Mouse (Mus musculus) kidney, postnatal 4 days (tissue): ENCODE data around the gene Ak6.
A peak's percentile ranks its signal among the peaks of the same experiment; 100 is the strongest.

Experiments used
- DNase-seq, 2 experiments: peaks; one replicate each; pipeline ENCODE4 v3.0.0; 2021; ENCODE audit warnings: mixed read lengths in 2 of 2

Ak6 gene

GRCm38 (mm10) chr13:100650550-100651438 is at the start of gene Ak6, which contains the start of gene Rad17:
Gene Ak6, plus strand, starts transcription at chr13:100650979.
Gene Rad17, minus strand, starts transcription at chr13:100651051.
- peak; percentile 97 to 98 for DNase-seq

DNA sequence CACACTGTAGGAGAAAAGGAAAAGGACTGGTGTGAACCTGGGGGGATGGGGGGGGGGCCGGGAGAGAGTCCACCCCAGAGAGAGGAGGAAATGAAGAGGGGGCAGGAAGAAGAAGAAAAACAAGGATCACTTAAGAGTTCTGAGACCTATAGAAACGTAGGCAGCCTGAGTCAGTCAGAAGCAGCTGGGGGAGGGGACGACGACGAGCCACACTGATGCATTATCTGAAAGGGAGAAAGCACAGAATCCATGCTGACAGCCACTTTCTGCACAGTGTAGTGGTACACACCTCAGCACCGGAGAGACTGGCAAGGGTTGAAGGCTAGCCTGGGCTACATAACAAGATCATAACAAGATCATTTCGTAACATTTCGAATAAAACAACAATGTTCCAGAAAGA is 49.7 kb upstream of the Ak6 start:
- no peak for DNase-seq

DNA sequence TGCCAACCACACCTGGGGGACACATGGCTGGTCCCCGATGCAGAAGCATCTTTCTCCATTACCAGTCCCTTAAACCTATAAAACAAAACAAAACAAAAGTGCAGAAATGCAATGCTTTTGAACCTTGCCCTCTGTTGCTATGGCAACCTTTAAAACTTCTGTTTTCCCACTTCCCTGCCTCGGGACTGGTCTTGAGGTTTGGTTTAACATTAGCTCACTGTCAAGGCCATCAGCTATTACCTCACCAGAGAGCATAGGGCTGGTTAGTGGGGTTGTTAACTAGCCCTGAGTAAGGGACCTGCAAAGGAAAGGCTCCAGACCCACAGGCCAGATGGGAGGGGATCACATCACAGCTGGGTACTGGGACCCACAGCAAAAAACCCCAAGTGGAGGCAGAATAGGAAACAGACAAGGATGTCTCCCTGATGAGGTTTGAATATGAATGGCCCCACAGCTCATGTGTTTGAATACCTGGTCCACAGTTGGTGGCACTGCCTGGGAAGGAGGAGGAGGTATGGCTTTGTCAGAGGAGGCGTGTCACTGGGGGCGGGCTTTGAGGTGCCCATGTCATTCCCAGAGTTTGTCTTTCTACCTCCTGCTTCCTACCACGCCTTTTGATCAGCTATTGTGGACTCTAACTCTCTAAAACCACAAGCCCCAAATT is 48.4 kb upstream of the Ak6 start:
- peak in 1 of 2 experiments; percentile 40 for DNase-seq

DNA sequence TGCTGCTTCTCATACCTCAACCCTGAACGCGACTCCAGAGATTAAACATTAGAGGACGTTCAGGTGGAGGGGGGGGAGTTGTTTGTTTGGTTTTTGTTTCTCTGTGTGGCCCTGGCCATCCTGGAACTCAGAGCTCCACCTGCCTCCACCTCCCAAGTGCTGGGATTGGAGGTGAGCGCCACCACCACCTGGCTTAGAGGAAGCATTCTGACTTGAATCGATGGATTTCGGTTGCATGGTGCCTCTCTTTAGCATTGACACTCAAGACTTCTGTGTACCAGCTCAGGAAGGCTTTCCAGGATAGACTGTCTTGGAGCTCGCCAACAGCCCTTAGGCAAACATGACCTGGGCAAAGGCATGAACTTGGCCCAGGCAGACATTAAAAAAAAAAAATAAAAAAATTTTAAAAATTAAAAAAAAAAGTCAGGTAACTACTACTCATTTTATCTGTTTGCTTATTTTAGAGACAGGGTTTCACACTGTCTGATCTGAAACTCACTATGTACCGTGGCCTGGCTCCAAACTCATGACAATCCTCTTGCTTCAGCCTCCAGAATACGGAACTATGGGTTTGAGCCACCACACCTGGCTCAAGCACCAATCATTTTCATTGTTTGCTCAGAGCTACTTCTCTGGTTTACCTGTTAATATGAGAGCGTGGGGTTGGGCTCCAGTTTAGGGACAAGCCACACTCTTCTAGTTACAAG is 47.6 kb upstream of the Ak6 start:
- DNase-seq, result no peak

- DNase-seq, result no peak
Observed at GRCm38 (mm10) chr13:100603738-100604095, 47.1 kb upstream of the Ak6 start.

DNA sequence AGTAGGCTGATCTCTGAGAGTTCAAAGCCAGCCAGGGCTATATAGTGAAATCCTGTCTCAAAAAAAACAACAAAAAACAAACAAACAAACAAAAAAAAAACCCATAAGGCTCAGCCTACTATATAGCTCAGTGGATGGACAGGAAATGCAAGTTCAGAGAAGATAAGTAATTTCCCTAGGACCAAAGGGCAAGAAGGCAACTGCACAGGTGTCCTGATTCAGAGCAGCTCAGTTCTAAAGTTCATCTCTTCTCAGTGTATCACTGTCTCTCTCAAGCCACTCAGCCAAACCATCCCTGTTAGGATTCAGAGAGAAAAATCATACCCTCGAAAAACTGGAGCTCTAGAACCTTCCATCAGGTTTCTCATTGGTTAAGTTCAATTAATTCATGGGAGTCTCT is 44.9 kb upstream of the Ak6 start:
- DNase-seq, result no peak

GRCm38 (mm10) chr13:100607756-100608155 is 43.0 kb upstream of the Ak6 start:
- DNase-seq, result peak in 1 of 2 experiments; percentile 23

GRCm38 (mm10) chr13:100611266-100611665 is 39.5 kb upstream of the Ak6 start:
- DNase-seq, result no peak

- no peak for DNase-seq
Observed at GRCm38 (mm10) chr13:100612251-100612650, 38.5 kb upstream of the Ak6 start.

GRCm38 (mm10) chr13:100612903-100613302 is 37.9 kb upstream of the Ak6 start:
- peak in 1 of 2 experiments; percentile 21 for DNase-seq

- DNase-seq, result peak; percentile 72 to 84
Observed at GRCm38 (mm10) chr13:100616181-100617087, 34.3 kb upstream of the Ak6 start, which contains the start of gene Marveld2. Gene Marveld2, minus strand, starts transcription at chr13:100616971.

- no peak for DNase-seq
Observed at GRCm38 (mm10) chr13:100617583-100617982, 33.2 kb upstream of the Ak6 start.

DNA sequence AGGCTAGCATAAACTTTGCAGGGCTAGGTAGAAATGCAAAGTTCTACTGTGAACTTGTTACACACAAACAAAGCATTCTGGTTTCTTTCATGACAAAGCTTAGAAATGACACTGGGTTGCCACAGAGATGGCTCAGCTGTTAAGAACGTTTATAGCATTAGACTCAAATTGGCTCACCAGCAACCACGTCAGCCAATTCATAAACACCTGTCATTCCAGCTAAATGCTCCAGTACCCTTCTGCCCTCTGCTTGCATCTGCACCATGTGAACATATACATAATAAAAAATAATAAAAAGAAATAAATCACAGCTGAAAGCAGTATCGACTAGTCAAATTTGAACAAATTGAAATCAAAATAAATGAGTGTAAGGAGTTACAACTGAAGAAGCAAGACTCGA is 28.5 kb upstream of the Ak6 start:
- DNase-seq, result no peak

DNA sequence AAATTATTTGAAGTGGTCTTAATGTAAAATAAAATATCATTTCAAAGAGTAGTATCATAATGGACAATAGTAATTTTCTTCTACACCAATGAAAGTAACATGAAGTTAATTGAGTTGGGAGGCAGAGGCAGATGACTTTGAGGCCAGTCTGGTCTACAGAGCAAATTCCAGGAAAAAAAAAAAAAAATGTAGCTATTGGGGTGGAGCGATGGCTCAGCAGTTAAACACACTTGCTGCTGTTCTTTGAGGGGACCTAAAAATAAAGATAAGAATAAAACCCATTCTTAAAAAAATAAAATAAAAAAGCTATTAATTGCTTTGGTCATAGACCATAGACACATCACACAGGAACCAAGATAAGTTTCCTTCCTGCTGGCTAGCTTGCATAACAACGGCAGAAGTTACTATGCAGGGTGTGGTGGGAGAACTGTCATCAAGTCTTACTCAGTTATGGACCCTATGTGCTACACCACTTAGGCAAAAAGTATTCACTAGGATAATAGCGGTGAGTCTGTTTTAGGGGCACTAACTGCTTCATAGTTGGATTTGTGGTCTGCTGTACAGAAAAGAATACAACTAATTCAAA is 16.6 kb upstream of the Ak6 start:
- no peak for DNase-seq

- DNase-seq, result no peak
Observed at GRCm38 (mm10) chr13:100642471-100643209, 8.1 kb upstream of the Ak6 start.

GRCm38 (mm10) chr13:100648223-100648622 is 2.6 kb upstream of the Ak6 start:
- DNase-seq, result no peak

DNA sequence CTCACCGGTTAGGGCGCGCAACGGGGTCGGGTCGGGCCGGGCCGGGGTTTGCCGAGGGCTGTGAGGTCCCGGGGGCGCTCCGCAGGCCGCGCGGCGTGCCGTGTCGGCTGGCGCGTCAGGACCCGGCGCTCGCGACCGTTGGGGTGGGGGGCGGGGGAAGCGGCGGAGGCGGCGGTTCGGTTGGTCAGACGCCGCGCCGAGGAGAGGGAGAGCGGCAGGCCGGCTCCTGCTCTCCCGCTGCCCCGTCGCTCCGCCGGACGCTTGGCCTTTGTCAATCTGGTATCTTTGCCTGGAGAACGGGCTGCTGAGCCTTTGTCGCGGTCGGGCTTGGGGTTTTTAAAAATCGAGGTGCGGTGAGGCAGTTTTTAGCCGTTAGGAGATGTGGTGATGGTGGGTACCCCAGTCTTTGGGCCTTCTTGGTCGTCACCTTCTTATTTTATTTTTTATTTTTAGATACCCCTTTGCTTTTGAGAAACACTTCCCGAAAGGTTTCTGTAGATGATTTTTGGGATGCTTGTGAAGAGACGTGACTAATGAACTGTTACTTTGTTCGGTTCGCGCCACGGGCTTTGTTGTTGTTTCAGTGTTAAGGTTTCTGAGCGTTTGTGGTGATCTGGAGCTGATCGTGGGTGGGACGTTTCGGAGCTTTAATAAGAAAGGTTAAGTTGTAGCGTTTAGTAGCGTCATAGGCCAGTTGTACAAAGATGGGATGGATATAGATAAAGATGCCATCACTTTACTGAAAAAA is 834 bp downstream of the Ak6 start, which contains the start of gene Taf9:
TSS of gene Taf9 (plus strand) at position 141 of the 748 bp plus-strand sequence.
- no peak for DNase-seq

- DNase-seq, result no peak
Observed at GRCm38 (mm10) chr13:100658091-100658490, 7.3 kb downstream of the Ak6 start.

DNA sequence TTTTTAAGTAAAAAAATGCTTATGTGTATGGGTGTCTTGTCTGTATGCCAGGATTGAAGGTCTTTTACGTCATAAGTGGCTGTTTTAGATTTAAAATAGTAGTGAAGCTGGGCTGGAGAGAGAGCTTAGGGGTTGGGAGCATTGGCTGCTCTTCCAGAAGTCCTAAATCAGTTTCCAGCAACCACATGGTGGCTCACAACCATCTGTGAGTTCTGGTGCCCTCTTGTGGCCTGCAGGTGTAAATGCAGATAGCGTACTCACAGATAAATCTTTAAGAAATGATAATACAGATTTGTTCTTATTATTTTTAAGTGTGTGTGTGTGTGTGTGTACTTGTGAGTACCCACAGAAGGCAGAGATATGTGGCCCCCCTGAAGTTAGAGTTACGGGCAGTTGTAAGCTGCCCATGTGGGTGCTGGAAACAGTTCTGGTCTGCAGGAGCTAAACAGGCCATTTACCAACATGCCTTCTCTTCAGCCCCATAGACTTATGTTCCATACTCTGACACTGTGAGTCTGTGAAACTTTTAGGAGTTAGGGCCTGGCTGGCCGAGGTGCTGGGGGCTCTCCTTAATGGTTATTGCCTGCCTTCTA is 9.2 kb downstream of the Ak6 start:
- DNase-seq, result peak; percentile 70 to 72
